Mouse (Mus musculus) C2C12 (cell line): ENCODE data around the gene Gm14085.

ENCODE experiments used
- CTCF ChIP-seq: IDR thresholded peaks from one replicate; pipeline ENCODE4 v1.5.1; 2011; ENCODE audit not compliant: control insufficient read depth, insufficient read depth, insufficient read length
- MAX ChIP-seq: IDR thresholded peaks from one replicate; pipeline ENCODE4 v1.6.1; 2011; ENCODE audit warnings: mild to moderate bottlenecking, control low read depth
- USF1 ChIP-seq: IDR thresholded peaks from one replicate; pipeline ENCODE4 v1.6.1; 2011; ENCODE audit warnings: low read depth, mild to moderate bottlenecking, control low read depth, moderate library complexity

GRCm38 (mm10) chr2:122532802-122533186, 48.1 kb downstream of the Gm14085 start:
- TF ChIP-seq CTCF (no peak), MAX (no peak), USF1 (no peak)
